Mouse (Mus musculus) heart, postnatal 0 days (tissue): ENCODE results near the gene 4930568D16Rik.
A peak's percentile ranks its signal among the peaks of the same experiment; 100 is the strongest.

Experiments used
- CTCF ChIP-seq: IDR thresholded peaks from 2 replicates; pipeline ENCODE4 v1.5.1; 2016; ENCODE audit warnings: antibody characterized with exemption, control low read depth, low read depth
- EP300 ChIP-seq: IDR thresholded peaks from 2 replicates; pipeline ENCODE4 v1.6.1; 2016; ENCODE audit warnings: antibody characterized with exemption, low read depth

DNA sequence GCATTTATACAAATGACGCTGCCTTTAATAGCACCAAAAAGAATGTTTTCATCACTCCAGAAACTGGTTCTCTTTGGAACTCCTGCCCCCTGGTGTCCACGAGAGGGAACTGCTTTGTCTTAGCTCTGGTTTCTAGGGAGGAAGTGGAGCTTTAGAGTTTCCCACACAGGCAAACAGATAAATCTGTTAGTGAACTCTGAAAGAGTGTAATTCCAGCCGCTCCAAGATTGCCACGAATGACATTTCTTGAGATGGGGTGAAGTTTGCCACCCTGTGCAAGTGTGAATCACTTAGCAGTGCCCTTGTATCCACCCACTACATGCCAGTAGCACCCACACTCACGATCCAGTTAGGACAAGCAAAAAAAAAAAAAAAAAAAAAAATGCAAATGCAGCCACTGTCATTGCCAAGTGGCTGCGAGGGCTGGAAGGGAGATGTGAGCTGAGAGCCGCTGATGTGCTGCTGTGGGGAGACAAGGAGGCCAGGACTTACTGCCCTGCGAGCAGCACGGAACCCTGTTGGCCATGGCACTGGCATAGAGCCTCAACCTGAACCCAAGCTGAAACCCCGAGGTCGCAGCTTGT lies 30.2 kb upstream of the 4930568D16Rik start:
- TF ChIP-seq CTCF: peak; percentile 95
- TF ChIP-seq EP300: no peak
